Mouse (Mus musculus): ENCODE measurements around the gene Plcb1. TPM values are rescaled to one million over a fixed set of nuclear protein-coding genes. Genes with fewer than 3 reads are reported as not detected.

Gene Plcb1
- polyA plus RNA-seq, 1 experiment from 2014 or later = 7.5 TPM

GRCm38 (mm10) chr2:135161673-135162072 lies 375.8 kb downstream of the Plcb1 start:
- Histone ChIP-seq H3K27ac (no peak overlapping the region), H3K27me3 (ENCODE audit: insufficient read depth, poor library complexity, severe bottlenecking) (no peaks in the 10 kb centered on the region), H3K36me3 (no peaks in the 10 kb centered on the region), H3K4me1 (no peaks in the 10 kb centered on the region), H3K9me3 (no peaks in the 10 kb centered on the region), H3K4me3 (no peak overlapping the region)
- DNase-seq (ENCODE audit: low spot score) = no peak
- WGBS = 85% methylated on average over 4 of the region's 4 CpGs

GRCm38 (mm10) chr2:135165512-135165911 lies 379.6 kb downstream of the Plcb1 start:
- 69% methylated on average over 3 of the region's 3 CpGs for WGBS
- H3K27ac ChIP-seq = no peak overlapping the region
- no peak overlapping the region for H3K4me3 ChIP-seq
- H3K9me3 ChIP-seq = no peaks in the 10 kb centered on the region
- no peaks in the 10 kb centered on the region for H3K36me3 ChIP-seq
- no peaks in the 10 kb centered on the region for H3K27me3 ChIP-seq (ENCODE audit: insufficient read depth, poor library complexity, severe bottlenecking)
- H3K4me1 ChIP-seq = no peaks in the 10 kb centered on the region
- DNase-seq (ENCODE audit: low spot score) = no peak

GRCm38 (mm10) chr2:135175544-135175943 lies 389.7 kb downstream of the Plcb1 start:
- Histone ChIP-seq H3K4me1 (no peaks in the 10 kb centered on the region), H3K9me3 (no peaks in the 10 kb centered on the region), H3K4me3 (no peak overlapping the region), H3K27ac (no peak overlapping the region), H3K36me3 (no peaks in the 10 kb centered on the region), H3K27me3 (ENCODE audit: insufficient read depth, poor library complexity, severe bottlenecking) (no peaks in the 10 kb centered on the region)
- no peak for DNase-seq (ENCODE audit: low spot score)
- 70% methylated on average over 4 of the region's 4 CpGs for WGBS

GRCm38 (mm10) chr2:135187659-135188058 lies 401.8 kb downstream of the Plcb1 start:
- H3K4me3 ChIP-seq = no peak overlapping the region
- no peaks in the 10 kb centered on the region for H3K27me3 ChIP-seq (ENCODE audit: insufficient read depth, poor library complexity, severe bottlenecking)
- no peaks in the 10 kb centered on the region for H3K4me1 ChIP-seq
- no peaks in the 10 kb centered on the region for H3K9me3 ChIP-seq
- DNase-seq (ENCODE audit: low spot score) = no peak
- H3K36me3 ChIP-seq = no peaks in the 10 kb centered on the region
- H3K27ac ChIP-seq = no peak overlapping the region
- 79% methylated on average over 6 of the region's 6 CpGs for WGBS

- Histone ChIP-seq H3K9me3 (no peaks in the 10 kb centered on the region), H3K36me3 (no peaks in the 10 kb centered on the region), H3K27ac (no peak overlapping the region), H3K4me1 (peaks cover 8% of the 10 kb centered on the region; the same call in 1 of the 2 replicates), H3K4me3 (no peak overlapping the region), H3K27me3 (ENCODE audit: insufficient read depth, poor library complexity, severe bottlenecking) (no peaks in the 10 kb centered on the region)
- DNase-seq (ENCODE audit: low spot score) = no peak
- WGBS = 71% methylated on average over 3 of the region's 3 CpGs
Observed at GRCm38 (mm10) chr2:135200830-135201229, 415.0 kb downstream of the Plcb1 start.

GRCm38 (mm10) chr2:135202390-135202789 lies 416.5 kb downstream of the Plcb1 start:
- Histone ChIP-seq H3K27ac (no peak overlapping the region), H3K4me3 (no peak overlapping the region), H3K36me3 (no peaks in the 10 kb centered on the region), H3K27me3 (ENCODE audit: insufficient read depth, poor library complexity, severe bottlenecking) (no peaks in the 10 kb centered on the region), H3K4me1 (peaks cover 8% of the 10 kb centered on the region; the same call in 1 of the 2 replicates), H3K9me3 (no peaks in the 10 kb centered on the region)
- DNase-seq (ENCODE audit: low spot score) = no peak
- 42% methylated on average over 4 of the region's 4 CpGs for WGBS

- 89% methylated on average over 11 of the region's 11 CpGs for WGBS
- Histone ChIP-seq H3K4me3 (no peak overlapping the region), H3K27me3 (ENCODE audit: insufficient read depth, poor library complexity, severe bottlenecking) (no peaks in the 10 kb centered on the region), H3K27ac (no peak overlapping the region), H3K9me3 (no peaks in the 10 kb centered on the region), H3K36me3 (no peaks in the 10 kb centered on the region), H3K4me1 (peaks cover 8% of the 10 kb centered on the region; the same call in 1 of the 2 replicates)
- DNase-seq (ENCODE audit: low spot score) = no peak
Observed at GRCm38 (mm10) chr2:135204141-135205120, 418.6 kb downstream of the Plcb1 start.

- Histone ChIP-seq H3K27me3 (ENCODE audit: insufficient read depth, poor library complexity, severe bottlenecking) (no peaks in the 10 kb centered on the region), H3K27ac (no peak overlapping the region), H3K9me3 (no peaks in the 10 kb centered on the region), H3K36me3 (no peaks in the 10 kb centered on the region), H3K4me1 (no peaks in the 10 kb centered on the region), H3K4me3 (no peak overlapping the region)
- 78% methylated on average over 1 of the region's 1 CpGs for WGBS
- DNase-seq (ENCODE audit: low spot score) = no peak
Observed at GRCm38 (mm10) chr2:135208890-135209289, 423.0 kb downstream of the Plcb1 start.

- 50% methylated on average over 4 of the region's 4 CpGs for WGBS
- H3K4me1 ChIP-seq = no peaks in the 10 kb centered on the region
Observed at GRCm38 (mm10) chr2:135214746-135215448, 429.0 kb downstream of the Plcb1 start.

GRCm38 (mm10) chr2:135219406-135219805 lies 433.5 kb downstream of the Plcb1 start:
- no peak for DNase-seq (ENCODE audit: low spot score)
- 80% methylated on average over 3 of the region's 3 CpGs for WGBS
- H3K27ac ChIP-seq = no peak overlapping the region
- H3K4me3 ChIP-seq = no peak overlapping the region
- H3K4me1 ChIP-seq = no peaks in the 10 kb centered on the region
- no peaks in the 10 kb centered on the region for H3K9me3 ChIP-seq
- no peaks in the 10 kb centered on the region for H3K36me3 ChIP-seq
- H3K27me3 ChIP-seq (ENCODE audit: insufficient read depth, poor library complexity, severe bottlenecking) = no peaks in the 10 kb centered on the region

More at GRCm38 (mm10) chr2:135214746-135215448, 429.0 kb downstream of the Plcb1 start:
- no peak overlapping the region for H3K27ac ChIP-seq
- H3K36me3 ChIP-seq = no peaks in the 10 kb centered on the region
- H3K9me3 ChIP-seq = no peaks in the 10 kb centered on the region
- no peaks in the 10 kb centered on the region for H3K27me3 ChIP-seq (ENCODE audit: insufficient read depth, poor library complexity, severe bottlenecking)
- H3K4me3 ChIP-seq = no peak overlapping the region
- no peak for DNase-seq (ENCODE audit: low spot score)

GRCm38 (mm10) chr2:135225604-135226025 lies 439.7 kb downstream of the Plcb1 start:
- 67% methylated on average over 3 of the region's 3 CpGs for WGBS
- DNase-seq (ENCODE audit: low spot score) = no peak
- no peaks in the 10 kb centered on the region for H3K27me3 ChIP-seq (ENCODE audit: insufficient read depth, poor library complexity, severe bottlenecking)

GRCm38 (mm10) chr2:135230262-135230661 lies 444.4 kb downstream of the Plcb1 start:
- no peak for DNase-seq (ENCODE audit: low spot score)
- no peak overlapping the region for H3K4me3 ChIP-seq

More at GRCm38 (mm10) chr2:135225604-135226025, 439.7 kb downstream of the Plcb1 start:
- Histone ChIP-seq H3K9me3 (no peaks in the 10 kb centered on the region), H3K36me3 (no peaks in the 10 kb centered on the region), H3K27ac (no peak overlapping the region), H3K4me3 (no peak overlapping the region), H3K4me1 (no peaks in the 10 kb centered on the region)

More at GRCm38 (mm10) chr2:135230262-135230661, 444.4 kb downstream of the Plcb1 start:
- 83% methylated on average over 3 of the region's 3 CpGs for WGBS
- Histone ChIP-seq H3K36me3 (no peaks in the 10 kb centered on the region), H3K27me3 (ENCODE audit: insufficient read depth, poor library complexity, severe bottlenecking) (no peaks in the 10 kb centered on the region), H3K27ac (no peak overlapping the region), H3K4me1 (no peaks in the 10 kb centered on the region), H3K9me3 (no peaks in the 10 kb centered on the region)
